Mouse (Mus musculus) MEL (cell line): ENCODE data around the gene Tmem190.
A peak's percentile ranks its signal among the peaks of the same experiment; 100 is the strongest.

Source experiments
- BHLHE40 ChIP-seq: IDR thresholded peaks from 2 replicates; pipeline ENCODE4 v1.6.1; 2012; ENCODE audit warnings: low read depth, mild to moderate bottlenecking, inconsistent platforms, low read length, improper control_type of control experiment, borderline replicate concordance
- CTCF ChIP-seq, 3 experiments: IDR thresholded peaks in 2 of 3; conservative IDR thresholded peaks in 1 of 3; 2 replicates each; pipeline ENCODE4 v1.5.1; 2011 to 2012; ENCODE audit warnings: low read length in 3 of 3, low read depth in 2 of 3, mild to moderate bottlenecking in 2 of 3, improper control_type of control experiment in 1 of 3, inconsistent platforms in 1 of 3, mixed read lengths in 1 of 3, moderate library complexity in 1 of 3; ENCODE audit not compliant: control insufficient read depth in 1 of 3, insufficient read depth in 1 of 3, poor library complexity in 1 of 3, severe bottlenecking in 1 of 3
- E2F4 ChIP-seq: IDR thresholded peaks from 2 replicates; pipeline ENCODE4 v1.6.1; 2011; ENCODE audit warnings: low read depth, low read length, improper control_type of control experiment, borderline replicate concordance
- EP300 ChIP-seq, 2 experiments: IDR thresholded peaks; 2 replicates each; pipeline ENCODE4 v1.6.1; 2011; ENCODE audit warnings: improper control_type of control experiment in 2 of 2, low read length in 2 of 2, low read depth in 1 of 2, mild to moderate bottlenecking in 1 of 2
- HCFC1 ChIP-seq: IDR thresholded peaks from 2 replicates; pipeline ENCODE4 v1.6.1; 2012; ENCODE audit warnings: low read depth, mild to moderate bottlenecking, inconsistent platforms, low read length, improper control_type of control experiment, moderate library complexity
- KAT2A ChIP-seq: conservative IDR thresholded peaks from 2 replicates; pipeline ENCODE4 v1.6.1; 2012; ENCODE audit warnings: low read depth, low read length, improper control_type of control experiment, inconsistent platforms
- MAZ ChIP-seq: IDR thresholded peaks from 2 replicates; pipeline ENCODE4 v1.6.1; 2012; ENCODE audit warnings: low read depth, mild to moderate bottlenecking, inconsistent platforms, low read length, improper control_type of control experiment
- MEF2A ChIP-seq: IDR thresholded peaks from 2 replicates; pipeline ENCODE4 v1.6.1; 2014; ENCODE audit warnings: low read depth, mild to moderate bottlenecking, inconsistent platforms, low read length, improper control_type of control experiment; ENCODE audit not compliant: poor library complexity, insufficient replicate concordance, severe bottlenecking; ENCODE audit errors: extremely low read depth
- MYC ChIP-seq: IDR thresholded peaks from 2 replicates; pipeline ENCODE4 v1.6.1; 2011; ENCODE audit warnings: low read depth, mild to moderate bottlenecking, low read length, improper control_type of control experiment, moderate library complexity
- NELFE ChIP-seq: IDR thresholded peaks from 2 replicates; pipeline ENCODE4 v1.6.1; 2011; ENCODE audit warnings: low read depth, low read length, improper control_type of control experiment
- POLR2A ChIP-seq, 2 experiments: IDR thresholded peaks; 2 replicates each; pipeline ENCODE4 v1.6.1; 2011 to 2012; ENCODE audit warnings: low read length in 2 of 2, mild to moderate bottlenecking in 2 of 2, control low read depth in 1 of 2, improper control_type of control experiment in 1 of 2, low read depth in 1 of 2, moderate library complexity in 1 of 2; ENCODE audit not compliant: control insufficient read depth in 1 of 2, insufficient read depth in 1 of 2, poor library complexity in 1 of 2
- UBTF ChIP-seq: IDR thresholded peaks from 2 replicates; pipeline ENCODE4 v1.6.1; 2012; ENCODE audit warnings: low read depth, mild to moderate bottlenecking, inconsistent platforms, low read length, improper control_type of control experiment, moderate library complexity, borderline replicate concordance; ENCODE audit not compliant: insufficient read depth
- USF1 ChIP-seq: IDR thresholded peaks from 2 replicates; pipeline ENCODE4 v1.6.1; 2014; ENCODE audit warnings: low read depth, mild to moderate bottlenecking, inconsistent platforms, low read length, improper control_type of control experiment, moderate library complexity

GRCm38 (mm10) chr7:4739544-4740275 lies 43.0 kb upstream of the Tmem190 start, which contains the start of gene Kmt5c:
- TF ChIP-seq EP300 (IDR thresholded peaks at IDR 0.05; ENCODE audit: low read depth in 1 of 2, low read length in 2 of 2) (no peak), CTCF (IDR thresholded peaks at IDR 0.05 in 2 of 3, conservative IDR thresholded peaks at IDR 0.05 in 1 of 3; ENCODE audit: control insufficient read depth in 1 of 3, insufficient read depth in 1 of 3, low read depth in 2 of 3, low read length in 3 of 3, poor library complexity in 1 of 3, severe bottlenecking in 1 of 3) (no peak), POLR2A (IDR thresholded peaks at IDR 0.05; ENCODE audit: control insufficient read depth in 1 of 2, insufficient read depth in 1 of 2, low read depth in 1 of 2, low read length in 2 of 2, poor library complexity in 1 of 2) (peak in 1 of 2 experiments; percentile 73; a peak in 2 of 4 replicates), MYC (no peak), NELFE (peak; percentile 73; the same call in 1 of the 2 replicates), HCFC1 (peak; percentile 70), E2F4 (no peak), KAT2A (0 out of 2 replicates have a peak, but pooled peaks have one; percentile 45), MAZ (no peak), MEF2A (no peak), UBTF (no peak), USF1 (no peak), BHLHE40 (no peak)
